Mouse (Mus musculus) heart, embryonic 16.5 days (tissue): ENCODE data around the gene Zfp69. TPM values are rescaled to one million over a fixed set of nuclear protein-coding genes. Genes with fewer than 3 reads are reported as not detected.
A peak's percentile ranks its signal among the peaks of the same experiment; 100 is the strongest.

Experiments used
- ATAC-seq: fragments of 200-750 bp; cut with Nextera tagmentation; replicated peaks from 2 replicates; pipeline ENCODE4 v1.8.0; 2017; ENCODE audit warnings: moderate number of reproducible peaks; ENCODE audit not compliant: insufficient read depth, low FRiP score; ENCODE audit errors: extremely low read depth
- H3K27ac ChIP-seq: fragments of 300-500 bp; sonication (generic); 2 replicates; pipeline ENCODE4 v1.5.1; 2014; ENCODE audit warnings: mild to moderate bottlenecking, low read length, control low read depth, moderate library complexity
- H3K27me3 ChIP-seq: fragments of 300-500 bp; sonication (generic); 2 replicates; pipeline ENCODE4 v1.6.1; 2014; ENCODE audit warnings: low read length, mixed read lengths; ENCODE audit not compliant: control insufficient read depth, insufficient read depth
- H3K36me3 ChIP-seq: fragments of 300-500 bp; sonication (generic); 2 replicates; pipeline ENCODE4 v1.6.1; 2014; ENCODE audit not compliant: control insufficient read depth, insufficient read depth
- H3K4me1 ChIP-seq: fragments of 300-500 bp; sonication (generic); 2 replicates; pipeline ENCODE4 v1.6.1; 2014; ENCODE audit warnings: low read length, mixed read lengths; ENCODE audit not compliant: control insufficient read depth, insufficient read depth
- H3K4me2 ChIP-seq: fragments of 300-500 bp; sonication (generic); 2 replicates; pipeline ENCODE4 v1.6.1; 2014; ENCODE audit warnings: low read depth, mild to moderate bottlenecking, control low read depth, low read length
- H3K4me3 ChIP-seq: fragments of 300-500 bp; sonication (generic); 2 replicates; pipeline ENCODE4 v1.5.1; 2014; ENCODE audit warnings: mild to moderate bottlenecking, control low read depth, low read length
- H3K9ac ChIP-seq: fragments of 300-500 bp; sonication (generic); 2 replicates; pipeline ENCODE4 v1.6.1; 2014; ENCODE audit warnings: low read length, control low read depth
- H3K9me3 ChIP-seq: fragments of 300-500 bp; sonication (generic); replicated peaks from 2 replicates; pipeline ENCODE4 v1.6.1; 2016; ENCODE audit warnings: low read length; ENCODE audit not compliant: control insufficient read depth
- WGBS: fragments of 180-500 bp; shearing (Covaris S2); extraction: QIAGEN DNeasy Blood & Tissue Kit; methylation state at CpG from one replicate; pipeline ENCODE4 v1.1.7; 2014; 5-methylcytosine and 5-hydroxymethylcytosine counted together
- polyA plus RNA-seq: library from polyadenylated mRNA; unstranded; fragments of >200 nt; fragmentation: Nextera tagmentation; extraction: Ambion mirVana; gene quantifications from 2 replicates; pipeline ENCODE4 v1.2.1, GENCODE M21; 2015

Gene Zfp69
- polyA plus RNA-seq, 1 experiment from 2014 or later: 10.3 TPM

DNA sequence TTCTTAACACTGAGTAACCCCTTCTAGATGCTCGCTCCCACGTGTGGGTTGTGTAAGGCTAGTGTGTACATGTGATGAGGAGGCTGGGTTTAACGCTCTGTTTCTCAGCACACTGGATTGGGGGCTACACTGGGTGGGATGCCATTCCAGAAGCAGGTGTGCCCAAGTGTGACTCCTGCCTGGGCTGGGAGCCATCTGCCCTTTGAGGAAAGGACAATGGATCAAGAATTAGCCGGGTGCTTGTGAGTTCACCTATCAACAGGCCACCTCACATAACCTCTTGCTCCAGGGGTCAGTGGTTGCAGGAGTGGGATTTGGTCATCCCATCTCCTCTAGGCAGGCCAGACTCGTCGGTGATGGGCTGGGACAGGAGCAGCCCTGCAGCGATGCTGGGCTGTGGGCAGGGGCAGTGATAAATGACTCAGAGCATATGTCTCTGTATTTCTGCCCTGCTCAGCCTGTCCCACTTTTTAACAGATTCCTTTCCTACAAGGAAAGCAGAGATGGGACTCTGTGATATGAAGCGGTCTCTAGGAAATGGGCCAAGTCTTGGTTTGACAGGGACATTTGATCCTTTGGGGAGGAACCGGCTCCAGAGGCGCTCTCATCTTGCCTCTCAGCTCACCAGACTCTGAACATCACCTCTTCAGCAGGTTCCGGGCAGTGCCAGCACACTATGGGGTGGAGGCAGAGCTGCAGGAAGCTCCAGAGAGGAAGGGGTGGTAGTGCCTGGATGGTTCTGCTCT is 57.7 kb downstream of the Zfp69 start:
- Histone ChIP-seq H3K36me3 (no peaks in the 10 kb centered on the region), H3K9me3 (peaks cover 3% of the 10 kb centered on the region; the same call in 1 of the 2 replicates), H3K4me3 (no peak overlapping the region), H3K9ac (no peak overlapping the region), H3K4me1 (no peaks in the 10 kb centered on the region), H3K27ac (no peak overlapping the region), H3K27me3 (no peaks in the 10 kb centered on the region), H3K4me2 (no peak overlapping the region)
- 61% methylated on average over 11 of the region's 11 CpGs for WGBS
- ATAC-seq: no peak

DNA sequence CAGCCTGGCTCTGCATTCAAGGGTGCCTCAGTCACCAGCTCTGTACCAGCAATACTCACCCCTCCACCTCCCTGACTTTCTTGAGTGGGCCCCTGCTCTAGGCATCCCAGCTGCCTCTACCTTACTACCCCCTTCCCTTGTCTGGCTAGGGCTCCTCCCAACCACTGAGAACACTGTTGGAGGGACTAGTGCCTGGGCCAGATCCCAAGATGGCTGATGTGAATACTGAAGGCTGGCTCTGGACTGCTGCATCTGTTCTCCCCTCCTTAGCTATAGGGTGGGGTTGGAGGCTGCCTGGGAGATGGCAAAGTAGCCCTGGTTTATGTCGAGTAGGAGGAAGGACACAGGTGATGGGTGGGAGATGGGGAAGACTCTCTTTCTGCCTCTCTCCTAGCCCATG is 59.0 kb downstream of the Zfp69 start:
- ATAC-seq: no peak
- no peaks in the 10 kb centered on the region for H3K27me3 ChIP-seq
- no peak overlapping the region for H3K9ac ChIP-seq
- H3K36me3 ChIP-seq: no peaks in the 10 kb centered on the region
- no peak overlapping the region for H3K4me2 ChIP-seq
- 56% methylated on average over 1 of the region's 1 CpGs for WGBS
- no peak overlapping the region for H3K27ac ChIP-seq
- peaks cover 3% of the 10 kb centered on the region; the same call in 1 of the 2 replicates for H3K9me3 ChIP-seq
- H3K4me1 ChIP-seq: no peaks in the 10 kb centered on the region
- H3K4me3 ChIP-seq: no peak overlapping the region

- H3K9me3 ChIP-seq: no peaks in the 10 kb centered on the region
- H3K27ac ChIP-seq: no peak overlapping the region
- ATAC-seq: no peak
- no peak overlapping the region for H3K9ac ChIP-seq
- no peaks in the 10 kb centered on the region for H3K36me3 ChIP-seq
- no peaks in the 10 kb centered on the region for H3K27me3 ChIP-seq
- H3K4me2 ChIP-seq: no peak overlapping the region
- no peaks in the 10 kb centered on the region for H3K4me1 ChIP-seq
- no peak overlapping the region for H3K4me3 ChIP-seq
These were observed 59.5 kb downstream of the Zfp69 start for GRCm38 (mm10) chr4:120891960-120892359.

DNA sequence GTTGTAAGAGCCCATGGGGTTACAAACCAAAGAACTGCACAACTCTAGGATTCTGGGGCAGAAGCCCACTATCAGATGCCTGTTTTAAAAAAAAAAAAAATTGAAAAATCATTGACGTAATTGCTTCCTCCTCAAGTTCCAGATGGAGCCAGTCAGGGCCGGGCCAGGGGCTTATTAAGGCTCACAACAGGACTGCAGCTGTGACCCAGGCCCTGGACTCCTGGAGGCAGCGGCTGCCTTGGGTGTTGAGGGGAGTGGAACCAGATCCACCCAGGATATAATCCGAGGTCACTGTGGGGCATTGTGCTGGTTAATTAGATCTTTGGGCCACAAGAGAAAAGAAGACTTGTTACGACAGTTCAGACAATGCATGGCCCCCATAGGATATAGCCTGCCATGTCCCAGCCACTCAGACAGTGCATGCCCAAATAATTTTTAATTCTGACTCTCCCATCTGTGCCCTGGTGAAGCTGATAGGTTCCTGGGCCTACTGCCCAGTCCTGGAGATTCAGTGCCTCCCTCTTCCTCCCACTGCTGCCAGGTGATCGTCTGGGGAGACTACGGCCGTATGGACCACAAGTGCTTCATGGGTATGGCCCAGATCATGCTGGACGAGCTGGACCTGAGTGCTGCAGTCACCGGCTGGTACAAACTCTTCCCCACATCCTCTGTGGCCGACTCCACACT is 60.6 kb downstream of the Zfp69 start:
- ATAC-seq: no peak
- 71% methylated on average over 11 of the region's 11 CpGs for WGBS

DNA sequence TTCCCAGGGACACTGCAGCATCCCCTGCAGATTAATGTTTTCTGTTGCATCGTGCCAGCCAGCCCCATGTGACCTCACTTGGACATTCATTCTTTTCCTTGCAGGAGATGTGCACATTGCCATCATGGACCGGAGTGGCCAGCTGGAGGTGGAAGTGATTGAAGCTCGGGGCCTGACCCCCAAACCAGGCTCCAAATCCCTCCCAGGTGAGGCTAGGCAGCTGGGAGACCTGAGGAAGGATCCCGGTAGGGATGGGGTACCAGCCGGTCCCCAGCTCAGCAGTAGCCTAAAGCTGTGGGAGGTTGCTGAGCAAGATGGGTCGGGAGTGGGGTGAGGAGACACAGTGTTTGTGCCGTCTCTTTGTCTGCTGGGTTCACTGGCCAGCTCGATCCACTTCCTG is 62.6 kb downstream of the Zfp69 start:
- no peaks in the 10 kb centered on the region for H3K27me3 ChIP-seq
- H3K9ac ChIP-seq: no peak overlapping the region
- H3K4me1 ChIP-seq: peaks cover 13% of the 10 kb centered on the region
- no peak overlapping the region for H3K4me2 ChIP-seq
- no peak for ATAC-seq
- H3K36me3 ChIP-seq: no peaks in the 10 kb centered on the region
- no peak overlapping the region for H3K27ac ChIP-seq
- no peaks in the 10 kb centered on the region for H3K9me3 ChIP-seq
- 66% methylated on average over 8 of the region's 8 CpGs for WGBS
- H3K4me3 ChIP-seq: no peak overlapping the region

More for the DNA sequence above, 60.6 kb downstream of the Zfp69 start:
- Histone ChIP-seq H3K27me3 (no peaks in the 10 kb centered on the region), H3K36me3 (no peaks in the 10 kb centered on the region), H3K27ac (no peak overlapping the region), H3K4me2 (no peak overlapping the region), H3K4me1 (peaks cover 4% of the 10 kb centered on the region), H3K9me3 (no peaks in the 10 kb centered on the region), H3K4me3 (no peak overlapping the region), H3K9ac (no peak overlapping the region)

GRCm38 (mm10) chr4:120887381-120888112 is 64.0 kb downstream of the Zfp69 start:
- no peak for ATAC-seq

GRCm38 (mm10) chr4:120886811-120887210 is 64.7 kb downstream of the Zfp69 start:
- H3K4me3 ChIP-seq: no peak overlapping the region
- no peaks in the 10 kb centered on the region for H3K36me3 ChIP-seq
- 71% methylated on average over 5 of the region's 5 CpGs for WGBS
- no peaks in the 10 kb centered on the region for H3K27me3 ChIP-seq
- H3K9ac ChIP-seq: no peak overlapping the region
- H3K4me2 ChIP-seq: no peak overlapping the region
- H3K9me3 ChIP-seq: no peaks in the 10 kb centered on the region
- H3K4me1 ChIP-seq: peaks cover 13% of the 10 kb centered on the region
- no peak for ATAC-seq
- no peak overlapping the region for H3K27ac ChIP-seq

More at GRCm38 (mm10) chr4:120887381-120888112, 64.0 kb downstream of the Zfp69 start:
- H3K4me2 ChIP-seq: no peak overlapping the region
- H3K36me3 ChIP-seq: no peaks in the 10 kb centered on the region
- H3K4me3 ChIP-seq: no peak overlapping the region
- no peak overlapping the region for H3K27ac ChIP-seq
- peaks cover 13% of the 10 kb centered on the region for H3K4me1 ChIP-seq
- H3K9ac ChIP-seq: no peak overlapping the region
- no peaks in the 10 kb centered on the region for H3K9me3 ChIP-seq
- no peaks in the 10 kb centered on the region for H3K27me3 ChIP-seq
- 33% methylated on average over 8 of the region's 8 CpGs for WGBS

GRCm38 (mm10) chr4:120886131-120886530 is 65.4 kb downstream of the Zfp69 start:
- Histone ChIP-seq H3K4me2 (peak overlapping the region; percentile 35; the same call in 1 of the 2 replicates), H3K27ac (no peak overlapping the region), H3K36me3 (no peaks in the 10 kb centered on the region), H3K4me3 (no peak overlapping the region), H3K4me1 (peaks cover 13% of the 10 kb centered on the region), H3K27me3 (no peaks in the 10 kb centered on the region), H3K9ac (no peak overlapping the region), H3K9me3 (no peaks in the 10 kb centered on the region)
- ATAC-seq: peak; percentile 54; the same call in 1 of the 2 replicates
- 11% methylated on average over 4 of the region's 4 CpGs for WGBS
